Mouse (Mus musculus): Measurements from ENCODE around the gene Slc25a17.

- TF ChIP-seq CTCF (IDR thresholded peaks at IDR 0.05; ENCODE audit: extremely low read depth, insufficient read depth, insufficient read length, insufficient replicate concordance) (no peak), POLR2A (IDR thresholded peaks at IDR 0.05; ENCODE audit: low read depth, low read length) (no peak)
These were observed 10.2 kb downstream of the Slc25a17 start for GRCm38 (mm10) chr15:81350401-81350800.

Measured in spleen, adult 2 months (tissue).